ENCODE assay signal across 8 mouse cellular contexts in the genomic region with DNA sequence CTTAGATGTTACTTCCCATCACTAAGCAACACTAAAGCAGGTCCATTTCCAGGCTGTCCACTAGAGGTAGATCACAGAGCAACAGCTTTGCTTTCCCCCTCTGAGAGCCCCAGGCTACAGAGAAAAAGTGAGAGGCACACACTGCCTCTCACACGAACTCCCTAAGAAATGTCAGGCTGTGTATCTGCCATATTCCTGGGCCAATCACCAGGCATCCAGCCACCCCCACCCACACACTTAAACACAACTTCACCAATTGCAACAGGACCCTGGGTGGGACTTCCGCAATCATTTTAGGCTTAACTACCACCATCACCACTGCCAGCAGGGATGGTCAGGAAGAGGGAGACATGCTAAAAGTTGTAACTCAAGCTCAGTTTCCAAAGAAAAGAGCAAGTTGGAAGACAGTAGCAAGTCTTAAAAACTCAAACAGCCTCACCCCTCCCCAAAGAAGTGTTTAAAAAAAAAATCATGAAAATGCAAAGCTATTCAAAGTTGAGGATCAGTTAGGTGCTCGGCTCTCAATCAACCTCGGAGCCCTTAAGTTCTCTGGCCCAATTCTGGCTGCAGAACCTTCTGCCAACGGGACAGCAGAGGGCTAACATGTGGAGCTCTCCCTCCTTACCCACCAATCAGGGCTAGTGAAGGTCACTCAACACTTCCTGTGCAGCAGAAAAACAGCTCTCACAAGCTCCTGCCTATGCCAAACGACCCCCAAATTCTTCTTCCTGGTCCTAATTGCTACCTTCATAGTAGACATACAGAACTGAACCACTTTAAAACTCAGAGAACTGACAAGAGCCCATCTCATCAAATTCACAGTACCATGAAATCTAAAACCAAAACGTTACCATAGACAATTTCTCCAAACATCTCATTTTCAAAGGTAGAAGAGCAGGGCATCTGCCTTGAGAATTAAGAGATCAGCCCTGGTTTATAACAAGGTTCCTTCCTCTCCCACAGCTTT. TPM values are rescaled to one million over a fixed set of nuclear protein-coding genes. Genes with fewer than 3 reads are reported as not detected.
DNase-seq lines count a peak whose midpoint lies in the region; ATAC-seq lines count a peak whose summit lies in the region.

No protein-coding gene starts in this region.

- H3K27ac ChIP-seq in hindbrain, embryonic 11.5 days (ENCODE audit: low read depth, low read length): no peak overlapping the region

- H3K36me3 ChIP-seq in hindbrain, embryonic 11.5 days (ENCODE audit: control insufficient read depth, insufficient read depth, low read length): no peaks in the 10 kb centered on the region

- no peak for ATAC-seq in hindbrain, embryonic 11.5 days (ENCODE audit: low FRiP score)

- H3K9me3 ChIP-seq in hindbrain, embryonic 11.5 days (ENCODE audit: control insufficient read depth, low read length): no peaks in the 10 kb centered on the region

- peak; percentile 93 for DNase-seq in Muller cell, postnatal 12 days (ENCODE audit: inconsistent ontology term)
- DNase-seq in cerebellum, adult 9-11 months: peak; percentile 54
- peak; percentile 70 to 79 for DNase-seq in frontal cortex, adult 2 months (ENCODE audit: extremely low spot score in 1 of 2, low spot score in 1 of 2)
- DNase-seq in hindbrain, embryonic 11.5 days (ENCODE audit: low spot score): peak; percentile 45
- peak; percentile 49 to 61 for DNase-seq in layer of hippocampus, postnatal 10 days (ENCODE audit: low spot score in 2 of 2)
- peak; percentile 83 for DNase-seq in lung, postnatal 10 days
- peak; percentile 78 for DNase-seq in retina, postnatal 1 day
- peak; percentile 46 for DNase-seq in urinary bladder, postnatal 25 days (ENCODE audit: low spot score)

- peaks cover 6% of the 10 kb centered on the region for H3K4me1 ChIP-seq in hindbrain, embryonic 11.5 days (replicated peaks; ENCODE audit: control insufficient read depth, insufficient read depth, low read length)

- H3K4me2 ChIP-seq in hindbrain, embryonic 11.5 days (replicated peaks; ENCODE audit: low read depth, low read length): peak overlapping the region; percentile 89

- no peaks in the 10 kb centered on the region for H3K27me3 ChIP-seq in hindbrain, embryonic 11.5 days (ENCODE audit: control insufficient read depth, insufficient read depth, low read length)

- WGBS in hindbrain, embryonic 11.5 days: 25% methylated on average over 7 of the region's 7 CpGs

- H3K9ac ChIP-seq in hindbrain, embryonic 11.5 days (ENCODE audit: low read depth, low read length): peak overlapping the region; percentile 23; the same call in 1 of the 2 replicates

- H3K4me3 ChIP-seq in hindbrain, embryonic 11.5 days (ENCODE audit: low read depth, low read length): peak overlapping the region; percentile 89

RNA-seq across cellular contexts. Expression of gene Fam120a, which starts 2.0 kb away (rescaled TPM):
- 92.2 and 92.6 TPM in 2 replicates for polyA plus RNA-seq in frontal cortex, adult 2 months (2012; rRNA removed)
- 18.7 and 24.9 TPM in 2 replicates for polyA plus RNA-seq in hindbrain, embryonic 11.5 days (2014; fragmentation: Nextera tagmentation; extraction: Ambion mirVana)
- 10 to 100 TPM; 90.3 to 92.9 TPM for total RNA-seq in layer of hippocampus, postnatal 10 days (2021)
